Mouse (Mus musculus) activated CD4-positive, CD25-positive, alpha-beta regulatory T cell (primary cell): Measurements from ENCODE around the gene Vmn2r88. TPM values are rescaled to one million over a fixed set of nuclear protein-coding genes. Genes with fewer than 3 reads are reported as not detected.

ENCODE experiments used
- polyA plus RNA-seq, 2 experiments: library from polyadenylated mRNA; unstranded; fragments of 100-300 nt; shearing (Covaris generic); gene quantifications; one replicate each; pipeline ENCODE4 v1.2.1; 2017

Vmn2r88 gene
- not detected for polyA plus RNA-seq

DNA sequence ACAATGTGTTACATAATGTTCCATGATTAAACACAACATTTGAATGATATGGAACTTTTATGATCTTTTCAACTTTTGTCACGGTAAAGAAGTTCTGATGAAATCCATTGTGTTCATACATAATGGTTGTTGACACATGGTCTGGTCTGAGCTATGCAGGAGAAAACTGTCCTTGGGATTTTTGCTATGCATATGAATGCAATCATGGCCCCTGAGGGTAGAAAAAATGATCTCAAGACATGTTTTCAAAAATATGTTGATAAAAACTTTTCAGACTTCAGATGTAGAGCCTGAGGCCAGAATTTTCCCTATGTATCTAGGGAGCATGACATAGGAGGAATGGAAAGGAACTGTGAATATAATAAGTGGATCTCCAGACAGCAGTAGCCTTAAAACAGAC lies at the start of gene Vmn2r88:
Gene Vmn2r88 (plus strand): TSS at position 301 of the 400 bp plus-strand sequence.

DNA sequence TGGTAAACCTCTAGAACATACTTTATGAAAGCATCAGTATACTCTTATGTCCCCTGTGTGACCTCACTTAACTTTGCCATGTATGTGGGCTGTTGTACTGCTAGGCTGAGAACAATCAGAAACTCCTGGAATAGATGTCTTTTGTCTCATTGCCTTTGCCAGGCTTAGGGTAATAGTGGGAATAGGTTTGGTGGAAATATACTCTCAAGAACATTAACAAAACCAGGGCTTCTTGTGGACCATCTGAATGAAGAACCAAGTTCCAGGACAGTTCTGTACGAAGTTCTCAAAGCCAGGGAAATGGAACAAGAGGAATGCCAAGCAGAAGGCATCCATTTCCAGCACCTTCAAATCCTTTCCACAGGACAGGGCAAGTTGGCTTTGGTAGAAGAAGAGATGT lies 49.2 kb upstream of the Vmn2r88 start, which contains the start of gene Gm7247:
Gene Gm7247 (plus strand): TSS at position 301 of the 400 bp plus-strand sequence.

DNA sequence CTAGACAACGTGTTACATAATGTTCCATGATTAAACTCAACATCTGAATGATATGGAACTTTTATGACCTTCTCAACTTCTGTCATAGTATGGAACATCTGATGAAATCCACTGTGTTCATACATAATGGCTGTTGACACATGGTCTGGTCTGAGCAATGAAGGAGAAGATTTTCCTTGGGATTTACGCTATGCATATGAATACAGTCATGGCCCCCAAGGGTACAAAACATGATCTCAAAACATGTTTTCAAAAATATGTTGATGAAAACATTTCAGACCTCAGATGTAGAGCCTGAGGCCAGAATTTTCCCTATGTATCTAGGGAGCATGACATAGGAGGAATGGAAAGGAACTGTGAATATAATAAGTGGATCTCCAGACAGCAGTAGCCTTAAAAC lies 40.9 kb downstream of the Vmn2r88 start, which contains the start of gene Vmn2r89:
Gene Vmn2r89 (plus strand): TSS at position 301 of the 400 bp plus-strand sequence.

Other genes starting within 250 kb of the Vmn2r88 start
- gene Rnase2b, start 248.6 kb upstream of the Vmn2r88 start, polyA plus RNA-seq = not detected
- not detected for gene Ang2, start 211.7 kb upstream of the Vmn2r88 start, polyA plus RNA-seq
- gene Ear14, start 207.4 kb upstream of the Vmn2r88 start, polyA plus RNA-seq = not detected
- under 1 TPM in 1 of 2 experiments, not detected in 1; 0.95 TPM for gene Rnase2a, start 154.7 kb upstream of the Vmn2r88 start, polyA plus RNA-seq
- gene Gm7247, start 49.1 kb upstream of the Vmn2r88 start, polyA plus RNA-seq = under 1 TPM in 1 of 2 experiments, not detected in 1; 0.42 TPM
- under 1 TPM in 1 of 2 experiments, not detected in 1; 0.05 TPM for gene Vmn2r89, start 41.0 kb downstream of the Vmn2r88 start, polyA plus RNA-seq
- under 1 TPM in 1 of 2 experiments, not detected in 1; 0.15 TPM for gene Gm5622, start 142.0 kb downstream of the Vmn2r88 start, polyA plus RNA-seq
- gene Gm17175, start 163.2 kb downstream of the Vmn2r88 start, polyA plus RNA-seq = not detected
- not detected for gene Gm17174, start 181.3 kb downstream of the Vmn2r88 start, polyA plus RNA-seq
- not detected for gene Gm17078, start 200.5 kb downstream of the Vmn2r88 start, polyA plus RNA-seq
- gene Gm4181, start 224.8 kb downstream of the Vmn2r88 start, polyA plus RNA-seq = not detected